Mouse (Mus musculus) kidney, embryonic 14.5 days (tissue): Measurements from ENCODE around the gene Ern2. TPM values are rescaled to one million over a fixed set of nuclear protein-coding genes. Genes with fewer than 3 reads are reported as not detected.

Experiments used
- ATAC-seq: fragments of 200-750 bp; cut with Nextera tagmentation; 2 replicates; pipeline ENCODE4 v1.8.0; 2017; ENCODE audit warnings: moderate number of reproducible peaks, mild to moderate bottlenecking, moderate TSS enrichment, moderate library complexity; ENCODE audit not compliant: low FRiP score, low TSS enrichment
- H3K27ac ChIP-seq: fragments of 300-500 bp; sonication (generic); 2 replicates; pipeline ENCODE4 v1.5.1; 2014; ENCODE audit warnings: low read depth, mild to moderate bottlenecking, low read length, moderate library complexity, mixed read lengths
- H3K27me3 ChIP-seq: fragments of 300-500 bp; sonication (generic); 2 replicates; pipeline ENCODE4 v1.6.1; 2014; ENCODE audit warnings: mild to moderate bottlenecking, low read length; ENCODE audit not compliant: control insufficient read depth, insufficient read depth
- H3K36me3 ChIP-seq: fragments of 300-500 bp; sonication (generic); 2 replicates; pipeline ENCODE4 v1.6.1; 2014; ENCODE audit warnings: low read length, mixed read lengths; ENCODE audit not compliant: control insufficient read depth, insufficient read depth
- H3K4me1 ChIP-seq: fragments of 300-500 bp; sonication (generic); 2 replicates; pipeline ENCODE4 v1.6.1; 2014; ENCODE audit warnings: low read length, mixed read lengths; ENCODE audit not compliant: control insufficient read depth, insufficient read depth
- H3K4me2 ChIP-seq: fragments of 300-500 bp; sonication (generic); replicated peaks from 2 replicates; pipeline ENCODE4 v1.6.1; 2014; ENCODE audit warnings: low read depth, mild to moderate bottlenecking, low read length
- H3K4me3 ChIP-seq: fragments of 300-500 bp; sonication (generic); 2 replicates; pipeline ENCODE4 v1.5.1; 2014; ENCODE audit warnings: mild to moderate bottlenecking, low read length
- H3K9ac ChIP-seq: fragments of 300-500 bp; sonication (generic); 2 replicates; pipeline ENCODE4 v1.6.1; 2014; ENCODE audit warnings: low read depth, mild to moderate bottlenecking, low read length, moderate library complexity
- H3K9me3 ChIP-seq: fragments of 300-500 bp; sonication (generic); 2 replicates; pipeline ENCODE4 v1.6.1; 2016; ENCODE audit warnings: low read length; ENCODE audit not compliant: control insufficient read depth
- WGBS: fragments of 180-500 bp; shearing (Covaris S2); extraction: QIAGEN DNeasy Blood & Tissue Kit; methylation state at CpG from one replicate; pipeline ENCODE4 v1.1.7; 2014; 5-methylcytosine and 5-hydroxymethylcytosine counted together
- polyA plus RNA-seq: library from polyadenylated mRNA; unstranded; fragments of >200 nt; fragmentation: Nextera tagmentation; extraction: Ambion mirVana; gene quantifications from 2 replicates; pipeline ENCODE4 v1.2.1, GENCODE M21; 2014

Gene Ern2
- polyA plus RNA-seq, 1 experiment from 2014 or later, result not detected

GRCm38 (mm10) chr7:122203936-122204335, 17.9 kb upstream of the Ern2 start:
- no peak overlapping the region for H3K4me2 ChIP-seq
- H3K9ac ChIP-seq, result no peak overlapping the region
- no peaks in the 10 kb centered on the region for H3K27me3 ChIP-seq
- ATAC-seq, result no peak
- 23% methylated on average over 2 of the region's 2 CpGs for WGBS
- no peak overlapping the region for H3K4me3 ChIP-seq
- no peaks in the 10 kb centered on the region for H3K9me3 ChIP-seq
- no peaks in the 10 kb centered on the region for H3K36me3 ChIP-seq
- no peaks in the 10 kb centered on the region for H3K4me1 ChIP-seq
- H3K27ac ChIP-seq, result no peak overlapping the region

GRCm38 (mm10) chr7:122199296-122199695, 13.3 kb upstream of the Ern2 start:
- H3K9me3 ChIP-seq, result no peaks in the 10 kb centered on the region
- H3K4me1 ChIP-seq, result no peaks in the 10 kb centered on the region
- no peak overlapping the region for H3K9ac ChIP-seq
- no peak overlapping the region for H3K27ac ChIP-seq
- WGBS, result 39% methylated on average over 5 of the region's 5 CpGs
- H3K36me3 ChIP-seq, result no peaks in the 10 kb centered on the region
- no peak overlapping the region for H3K4me3 ChIP-seq
- no peak for ATAC-seq
- H3K4me2 ChIP-seq, result no peak overlapping the region
- H3K27me3 ChIP-seq, result no peaks in the 10 kb centered on the region

GRCm38 (mm10) chr7:122197306-122197705, 11.3 kb upstream of the Ern2 start:
- no peaks in the 10 kb centered on the region for H3K9me3 ChIP-seq
- no peak overlapping the region for H3K4me3 ChIP-seq
- H3K27me3 ChIP-seq, result no peaks in the 10 kb centered on the region
- H3K4me2 ChIP-seq, result no peak overlapping the region
- H3K4me1 ChIP-seq, result no peaks in the 10 kb centered on the region
- no peak overlapping the region for H3K9ac ChIP-seq
- no peak overlapping the region for H3K27ac ChIP-seq
- 35% methylated on average over 4 of the region's 4 CpGs for WGBS
- no peak for ATAC-seq
- no peaks in the 10 kb centered on the region for H3K36me3 ChIP-seq

DNA sequence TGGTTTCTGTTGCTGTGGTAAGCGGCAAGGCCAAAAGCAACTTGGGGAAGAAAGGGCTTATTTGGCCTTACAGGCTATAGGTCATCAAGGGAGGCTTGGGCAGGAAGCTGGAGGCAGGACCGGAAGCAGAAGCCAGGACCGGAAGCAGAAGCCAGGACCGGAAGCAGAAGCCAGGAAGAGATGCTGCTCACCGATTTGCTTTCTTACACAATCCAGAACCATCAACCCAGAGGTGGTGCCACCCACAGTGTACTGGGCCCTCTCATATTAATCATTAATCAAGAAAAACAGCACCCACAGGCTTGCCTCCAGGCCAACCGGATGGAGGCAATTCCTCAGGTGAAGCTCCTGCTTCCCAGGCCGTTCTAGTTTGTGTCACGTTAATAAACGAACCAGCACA, 10.8 kb upstream of the Ern2 start:
- H3K4me3 ChIP-seq, result no peak overlapping the region
- no peaks in the 10 kb centered on the region for H3K36me3 ChIP-seq
- H3K4me1 ChIP-seq, result no peaks in the 10 kb centered on the region
- no peak for ATAC-seq
- no peaks in the 10 kb centered on the region for H3K27me3 ChIP-seq
- H3K9ac ChIP-seq, result no peak overlapping the region
- no peak overlapping the region for H3K27ac ChIP-seq
- 81% methylated on average over 9 of the region's 9 CpGs for WGBS
- no peaks in the 10 kb centered on the region for H3K9me3 ChIP-seq
- no peak overlapping the region for H3K4me2 ChIP-seq

GRCm38 (mm10) chr7:122193919-122194318, 7.9 kb upstream of the Ern2 start:
- ATAC-seq, result no peak
- Histone ChIP-seq H3K4me1 (no peaks in the 10 kb centered on the region), H3K36me3 (no peaks in the 10 kb centered on the region), H3K9ac (no peak overlapping the region), H3K9me3 (no peaks in the 10 kb centered on the region), H3K27me3 (no peaks in the 10 kb centered on the region), H3K27ac (no peak overlapping the region), H3K4me3 (no peak overlapping the region), H3K4me2 (no peak overlapping the region)

DNA sequence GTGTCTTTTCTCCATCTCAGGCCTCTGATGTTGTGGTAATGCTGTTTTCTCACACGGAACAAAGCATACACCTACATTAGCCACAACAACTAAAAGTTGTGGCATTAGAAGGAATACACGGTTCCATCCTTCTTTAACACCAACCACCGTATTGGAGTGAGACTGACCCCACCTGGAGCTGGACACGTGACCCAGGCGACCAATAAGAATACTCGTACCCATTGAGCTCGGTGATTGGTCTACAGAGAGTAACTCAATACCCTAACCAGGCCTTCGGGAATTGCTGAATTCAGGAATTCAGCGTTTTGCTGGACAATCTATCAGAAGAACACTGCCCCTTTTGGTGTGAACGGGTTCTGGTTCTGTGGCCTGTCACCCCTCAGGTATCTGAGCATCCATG, 5.1 kb upstream of the Ern2 start:
- no peak for ATAC-seq
- H3K4me2 ChIP-seq, result no peak overlapping the region
- 64% methylated on average over 10 of the region's 10 CpGs for WGBS
- no peaks in the 10 kb centered on the region for H3K27me3 ChIP-seq
- H3K9ac ChIP-seq, result no peak overlapping the region
- H3K4me1 ChIP-seq, result no peaks in the 10 kb centered on the region
- H3K9me3 ChIP-seq, result no peaks in the 10 kb centered on the region
- no peak overlapping the region for H3K27ac ChIP-seq
- no peak overlapping the region for H3K4me3 ChIP-seq
- no peaks in the 10 kb centered on the region for H3K36me3 ChIP-seq

DNA sequence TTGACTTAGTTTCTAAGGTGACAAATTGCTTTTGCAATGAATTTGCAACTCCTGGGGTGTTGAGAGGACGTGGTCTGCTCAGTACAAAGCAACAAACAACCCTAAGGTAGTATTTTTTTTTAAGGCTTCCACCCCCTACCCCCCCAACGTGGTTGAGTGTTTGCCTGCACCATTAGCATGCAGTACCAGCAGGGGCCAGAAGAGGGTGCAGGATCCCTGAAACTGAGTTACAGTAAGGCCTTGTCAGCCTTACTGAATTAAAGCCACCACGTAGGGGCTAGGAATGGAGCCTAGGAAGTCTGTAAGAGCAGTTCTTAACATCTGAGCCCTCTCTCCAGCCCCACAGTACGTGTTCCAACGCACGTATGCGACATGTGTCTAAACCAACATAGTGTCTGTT, 3.5 kb upstream of the Ern2 start:
- ATAC-seq, result 0 out of 2 replicates have a peak, but pooled peaks have one; percentile 50
- Histone ChIP-seq H3K36me3 (no peaks in the 10 kb centered on the region), H3K4me1 (no peaks in the 10 kb centered on the region), H3K9ac (no peak overlapping the region), H3K27me3 (no peaks in the 10 kb centered on the region), H3K4me3 (no peak overlapping the region), H3K9me3 (no peaks in the 10 kb centered on the region), H3K27ac (no peak overlapping the region), H3K4me2 (no peak overlapping the region)
- 35% methylated on average over 7 of the region's 7 CpGs for WGBS

DNA sequence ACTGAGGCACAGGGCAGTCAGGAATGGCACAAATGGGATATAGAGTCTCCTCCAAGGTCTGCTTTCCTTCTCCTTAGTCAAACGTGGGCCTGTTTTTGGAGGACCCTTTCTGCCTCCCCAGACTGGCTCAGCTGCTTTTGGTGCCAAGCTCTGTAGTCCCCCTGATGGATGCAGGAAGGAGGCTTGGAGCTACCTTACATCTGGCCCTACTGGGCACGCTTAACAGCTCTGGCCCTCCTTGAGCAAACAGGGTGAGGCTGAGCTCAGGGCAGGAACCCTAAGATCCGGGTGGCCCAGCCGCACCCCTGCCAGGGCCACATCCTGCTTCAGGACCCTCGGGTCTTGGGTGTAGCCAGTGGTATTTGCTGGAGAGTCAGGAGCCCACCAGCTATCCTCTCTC, 1.4 kb downstream of the Ern2 start:
- ATAC-seq, result no peak
- Histone ChIP-seq H3K4me3 (no peak overlapping the region), H3K4me1 (no peaks in the 10 kb centered on the region), H3K36me3 (no peaks in the 10 kb centered on the region), H3K9me3 (no peaks in the 10 kb centered on the region), H3K9ac (no peak overlapping the region), H3K4me2 (no peak overlapping the region), H3K27me3 (no peaks in the 10 kb centered on the region), H3K27ac (no peak overlapping the region)
- whole genome bisulfite sequencing, result 75% methylated on average over 5 of the region's 5 CpGs

DNA sequence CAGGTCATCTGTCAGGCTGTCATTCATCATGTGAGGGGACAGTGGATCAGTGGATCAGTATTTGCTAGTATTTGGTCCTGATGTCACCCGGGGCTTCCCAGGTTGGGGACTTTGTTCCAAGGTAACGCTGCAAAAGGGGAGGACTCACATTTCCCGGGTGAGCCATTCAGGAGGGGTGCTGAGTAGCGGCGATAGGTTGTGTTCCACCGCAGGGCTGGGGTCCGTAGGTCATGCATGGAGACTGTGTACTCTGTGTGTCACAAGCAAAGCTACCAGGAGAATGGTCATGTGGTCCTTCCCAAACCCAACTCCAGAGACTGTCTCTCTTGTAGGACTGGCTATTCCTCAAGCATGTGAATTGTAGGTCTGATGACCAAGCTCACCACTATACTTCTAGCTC, 5.3 kb downstream of the Ern2 start:
- no peaks in the 10 kb centered on the region for H3K9me3 ChIP-seq
- H3K9ac ChIP-seq, result no peak overlapping the region
- H3K4me3 ChIP-seq, result no peak overlapping the region
- H3K4me1 ChIP-seq, result no peaks in the 10 kb centered on the region
- H3K4me2 ChIP-seq, result no peak overlapping the region
- no peak for ATAC-seq
- no peaks in the 10 kb centered on the region for H3K36me3 ChIP-seq
- H3K27ac ChIP-seq, result no peak overlapping the region
- H3K27me3 ChIP-seq, result no peaks in the 10 kb centered on the region
- WGBS, result 95% methylated on average over 7 of the region's 7 CpGs

DNA sequence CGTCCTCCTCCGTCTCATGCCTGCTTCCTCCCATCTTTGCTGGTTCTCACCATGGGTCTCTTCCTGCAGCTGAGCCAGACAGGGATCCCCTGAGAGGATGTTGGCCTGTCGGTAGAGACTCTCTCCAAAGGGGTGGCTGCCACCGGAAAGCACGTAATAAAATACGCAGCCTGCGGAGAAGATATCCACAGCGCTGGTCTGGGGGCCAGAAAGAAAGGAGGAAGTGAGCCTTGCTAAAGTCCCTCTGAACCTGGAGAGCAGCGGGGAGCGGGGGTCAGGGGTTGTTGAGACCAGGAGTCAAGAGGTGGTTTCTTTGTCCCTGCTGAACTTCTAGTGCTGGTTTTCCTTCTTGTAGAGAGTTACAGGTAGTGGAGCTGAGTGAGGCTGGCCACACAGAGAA, 14.4 kb downstream of the Ern2 start:
- Histone ChIP-seq H3K36me3 (peaks cover 41% of the 10 kb centered on the region), H3K9me3 (no peaks in the 10 kb centered on the region), H3K4me1 (no peaks in the 10 kb centered on the region), H3K4me3 (no peak overlapping the region), H3K9ac (no peak overlapping the region), H3K27me3 (no peaks in the 10 kb centered on the region), H3K27ac (no peak overlapping the region), H3K4me2 (no peak overlapping the region)
- WGBS, result 62% methylated on average over 10 of the region's 10 CpGs
- ATAC-seq, result no peak
